Mouse (Mus musculus) brown adipose tissue, adult 24 weeks (tissue): ENCODE measurements around the gene Sh2d1b2. TPM values are rescaled to one million over a fixed set of nuclear protein-coding genes. Genes with fewer than 3 reads are reported as not detected.

Experiments
- H3K27ac ChIP-seq: fragments of 200-500 bp; replicated peaks from 2 replicates; pipeline ENCODE4 v1.5.1; 2012; ENCODE audit warnings: low read depth, mild to moderate bottlenecking, low read length
- H3K4me1 ChIP-seq: fragments of 200-500 bp; 2 replicates; pipeline ENCODE4 v1.6.1; 2012; ENCODE audit warnings: low read length, mixed read lengths; ENCODE audit not compliant: control insufficient read depth, insufficient read depth, insufficient read length
- H3K4me3 ChIP-seq: fragments of 200-500 bp; 2 replicates; pipeline ENCODE4 v1.5.1; 2012; ENCODE audit warnings: low read depth, mild to moderate bottlenecking, low read length, moderate library complexity; ENCODE audit not compliant: insufficient read depth
- polyA plus RNA-seq: library from polyadenylated mRNA; stranded (reverse); fragments of >200 nt; gene quantifications from 2 replicates; pipeline ENCODE4 v1.2.4, GENCODE M21; 2012; ENCODE audit not compliant: missing spikeins, insufficient read depth, insufficient read length

Sh2d1b2 gene
- polyA plus RNA-seq, 1 experiment: not detected

DNA sequence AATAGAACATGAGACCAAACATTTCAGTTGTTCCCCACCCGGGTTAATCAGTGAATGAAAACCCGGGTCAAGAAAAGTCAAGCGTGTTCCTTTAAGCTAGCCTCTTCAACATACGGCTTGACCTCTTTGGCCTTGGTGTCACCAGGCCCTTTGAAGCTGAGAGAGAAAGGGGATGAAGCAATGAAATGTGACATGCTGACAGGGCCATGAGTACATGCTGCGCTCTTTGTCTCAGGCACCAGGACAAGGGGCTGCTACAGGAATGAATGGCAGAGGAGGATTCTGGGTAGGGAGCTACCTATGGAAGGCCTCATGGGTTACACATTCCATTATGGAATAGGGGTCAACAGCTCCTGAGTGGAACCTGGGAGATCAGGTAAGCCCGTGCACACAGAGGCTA lies 70.6 kb downstream of the Sh2d1b2 start:
- H3K4me1 ChIP-seq: no peaks in the 10 kb centered on the region
- H3K27ac ChIP-seq: no peak overlapping the region
- no peak overlapping the region for H3K4me3 ChIP-seq

Other genes starting within 250 kb of the Sh2d1b2 start
- 10.9 and 15.5 TPM in 2 replicates for gene Ddr2, start 122.0 kb upstream of the Sh2d1b2 start, polyA plus RNA-seq
- gene Uap1, start 57.8 kb upstream of the Sh2d1b2 start, polyA plus RNA-seq: 54.8 and 58.0 TPM in 2 replicates
- gene Uhmk1, start 17.4 kb upstream of the Sh2d1b2 start, polyA plus RNA-seq: 32.6 and 42.6 TPM in 2 replicates
- not detected in 2 replicates for gene Sh2d1b1, start 44.6 kb downstream of the Sh2d1b2 start, polyA plus RNA-seq
- gene Gm7694, start 73.6 kb downstream of the Sh2d1b2 start, polyA plus RNA-seq: 0.79 and 1.6 TPM in 2 replicates
- gene Spata46, start 76.1 kb downstream of the Sh2d1b2 start, polyA plus RNA-seq: not detected in 2 replicates